Mouse (Mus musculus) testis, adult 2 months (tissue): Measurements from ENCODE around the gene Pdpk1.

Source experiments
- CTCF ChIP-seq: fragments of 200-500 bp; IDR thresholded peaks from 2 replicates; pipeline ENCODE4 v1.5.1; 2012; ENCODE audit warnings: low read depth, mild to moderate bottlenecking, inconsistent platforms, low read length, moderate library complexity; ENCODE audit not compliant: control insufficient read depth, insufficient read depth, insufficient replicate concordance
- POLR2A ChIP-seq: fragments of 200-500 bp; IDR thresholded peaks from 2 replicates; pipeline ENCODE4 v1.6.1; 2012; ENCODE audit warnings: low read depth, mild to moderate bottlenecking, inconsistent platforms, low read length, moderate library complexity; ENCODE audit not compliant: control insufficient read depth

- TF ChIP-seq POLR2A (no peak), CTCF (no peak)
Measured at GRCm38 (mm10) chr17:24126801-24127200, 23.9 kb downstream of the Pdpk1 start.
